Mouse (Mus musculus): ENCODE measurements at regions not wholly inside any gene's neighbourhood (a gene's known extent, or its start where the extent isn't known, plus 50 kb on each side); places are given as distances from the start of the nearest gene placed in this dataset.
A peak's percentile ranks its signal among the peaks of the same experiment; 100 is the strongest.
"Not testable (repeated sequence)": the region's sequence is repeated elsewhere in the genome, so short reads cannot be mapped to it uniquely, and the experiment has no call there.

GRCm38 (mm10) chr17:4581851-4582250, 412.3 kb upstream of the Arid1b start:
- DNase-seq, result no peak

- peak; percentile 29 for DNase-seq
Measured at GRCm38 (mm10) chr17:4610481-4610880, 383.7 kb upstream of the Arid1b start.

- no peak for DNase-seq
Measured at GRCm38 (mm10) chr17:4610993-4611392, 383.1 kb upstream of the Arid1b start.

GRCm38 (mm10) chr17:4611711-4612110, 382.4 kb upstream of the Arid1b start:
- peak; percentile 9 for DNase-seq

GRCm38 (mm10) chr17:4612136-4612535, 382.0 kb upstream of the Arid1b start:
- DNase-seq, result no peak

GRCm38 (mm10) chr17:4612741-4613140, 381.4 kb upstream of the Arid1b start:
- DNase-seq, result peak; percentile 18

DNA sequence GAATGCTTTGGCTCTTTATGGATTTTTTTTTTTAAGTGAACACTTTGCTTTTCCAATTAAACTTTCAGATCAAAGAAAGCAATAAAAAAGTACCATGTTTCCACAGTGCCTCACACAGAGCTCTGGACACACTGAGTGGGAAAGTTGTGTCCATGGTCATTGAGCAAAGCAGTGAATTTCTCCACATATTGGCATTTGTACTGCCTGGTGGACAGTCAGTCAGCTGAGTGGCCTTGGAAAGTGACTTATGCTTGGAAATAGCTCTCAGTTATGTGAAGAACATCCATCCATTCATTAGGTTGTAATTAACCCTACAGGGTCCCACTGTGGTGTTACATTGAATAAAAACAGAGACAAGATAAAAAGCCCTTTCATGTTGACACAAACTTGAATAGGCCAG, 373.8 kb upstream of the Arid1b start:
- no peak for DNase-seq

- DNase-seq, result not testable (repeated sequence)
Measured at GRCm38 (mm10) chr17:4626126-4626525, 368.0 kb upstream of the Arid1b start.

GRCm38 (mm10) chr17:4627542-4627941, 366.6 kb upstream of the Arid1b start:
- DNase-seq, result no peak

GRCm38 (mm10) chr17:4631122-4631521, 363.0 kb upstream of the Arid1b start:
- DNase-seq, result peak; percentile 35

DNA sequence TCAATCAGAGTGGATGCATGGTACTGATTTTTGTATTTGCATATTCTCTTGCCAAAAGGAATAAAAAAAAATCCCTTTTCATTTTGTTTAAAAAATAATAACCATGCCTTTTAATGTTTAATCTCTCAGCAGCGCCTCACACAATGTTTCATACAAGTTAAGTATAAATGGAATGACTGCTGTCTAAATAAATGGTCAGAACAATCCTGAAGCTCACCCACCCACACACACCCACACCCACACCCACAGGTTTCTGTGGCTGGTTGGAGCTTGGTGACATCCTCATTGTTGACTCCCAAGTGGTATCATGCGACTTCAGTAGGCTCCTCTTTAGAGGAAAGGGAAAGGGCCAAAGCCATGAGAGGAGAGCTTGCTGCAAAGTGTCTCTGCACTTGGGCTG, 361.6 kb upstream of the Arid1b start:
- DNase-seq, result peak; percentile 68

DNA sequence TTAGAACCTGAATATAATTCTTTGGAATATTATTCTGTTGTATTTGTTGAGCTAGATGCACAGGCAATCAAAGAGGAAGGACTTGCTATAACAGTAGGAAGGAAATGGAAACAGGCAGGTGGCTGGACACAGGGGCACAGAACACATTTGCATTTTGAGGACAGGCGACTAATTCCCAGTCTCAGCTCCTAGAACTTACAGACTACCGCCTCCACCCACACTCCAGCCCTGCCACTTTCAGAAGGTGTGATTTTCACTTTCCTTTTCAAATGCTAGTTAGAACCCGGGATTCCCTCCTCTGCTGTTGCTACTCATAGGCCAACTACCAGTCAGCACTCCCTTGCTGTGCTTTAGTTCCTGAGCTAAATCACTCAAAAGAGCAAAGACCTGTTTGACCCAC, 360.4 kb upstream of the Arid1b start:
- no peak for DNase-seq

GRCm38 (mm10) chr17:4636796-4637353, 357.3 kb upstream of the Arid1b start:
- no peak for DNase-seq

- peak; percentile 55 for DNase-seq
Measured at GRCm38 (mm10) chr17:4639531-4639930, 354.6 kb upstream of the Arid1b start.

DNA sequence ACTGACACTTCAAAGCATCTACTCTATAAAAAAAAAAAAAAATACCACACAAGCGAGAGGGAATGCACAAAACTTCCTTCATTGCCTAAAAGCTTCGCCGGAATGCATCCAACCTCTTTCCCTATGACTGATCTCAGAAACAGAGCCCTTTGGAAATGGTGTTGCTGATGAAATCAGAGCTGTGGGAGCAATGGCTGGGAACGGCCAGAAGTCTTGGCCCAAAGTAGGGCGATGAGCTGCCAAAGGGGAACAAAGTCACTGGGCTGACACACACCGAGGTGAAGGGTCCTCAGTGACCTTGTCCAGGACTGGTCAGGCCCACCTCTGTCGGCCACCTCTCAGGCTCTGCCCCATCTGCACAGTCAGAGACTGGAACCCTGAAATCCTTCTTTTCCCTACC, 353.6 kb upstream of the Arid1b start:
- DNase-seq, result peak; percentile 23

GRCm38 (mm10) chr17:4641166-4641565, 353.0 kb upstream of the Arid1b start:
- DNase-seq, result no peak

GRCm38 (mm10) chr17:4642046-4642445, 352.1 kb upstream of the Arid1b start:
- no peak for DNase-seq

GRCm38 (mm10) chr17:4643343-4643742, 350.8 kb upstream of the Arid1b start:
- no peak for DNase-seq

GRCm38 (mm10) chr17:4648603-4649002, 345.5 kb upstream of the Arid1b start:
- DNase-seq, result peak; percentile 76

DNA sequence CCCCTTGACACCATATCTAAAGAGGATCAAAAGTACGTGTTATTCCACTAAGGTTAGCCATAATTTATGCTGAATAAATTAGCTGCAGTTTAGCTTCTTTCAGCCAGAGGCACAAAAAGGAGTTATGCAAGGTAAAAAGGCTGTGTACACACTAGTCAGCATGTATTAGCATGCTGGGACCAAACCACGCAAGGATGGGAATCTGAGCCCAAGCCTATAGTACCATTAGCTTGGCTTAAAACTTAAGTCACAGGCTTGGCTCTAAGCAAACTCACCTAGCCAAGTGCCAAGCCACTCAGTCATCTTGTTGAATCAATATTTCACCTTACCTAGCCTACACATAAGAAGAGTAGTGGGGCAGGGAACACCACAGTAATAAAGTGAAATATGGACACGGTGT, 339.9 kb upstream of the Arid1b start:
- DNase-seq, result no peak

- DNase-seq, result no peak
Measured at GRCm38 (mm10) chr17:4661996-4662395, 332.1 kb upstream of the Arid1b start.

DNA sequence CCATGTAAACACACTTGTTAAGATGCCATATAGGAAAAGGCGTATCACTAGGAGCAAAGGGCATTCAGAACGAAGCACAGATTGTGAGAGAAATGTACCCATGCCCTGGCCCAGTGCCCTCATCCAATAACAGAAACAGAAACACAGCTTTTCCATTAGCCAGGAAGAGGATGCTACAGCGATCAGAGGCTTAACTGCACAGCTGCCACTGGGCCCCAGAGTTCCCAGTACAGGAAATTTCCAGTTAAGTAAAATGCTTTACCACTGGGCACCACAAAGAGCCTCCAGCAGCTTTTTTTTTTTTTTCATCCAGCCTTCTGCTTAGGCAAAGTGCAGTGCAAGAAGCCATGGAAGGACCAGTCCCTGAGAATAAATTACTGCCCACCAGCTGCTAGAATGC, 325.6 kb upstream of the Arid1b start:
- no peak for DNase-seq

DNA sequence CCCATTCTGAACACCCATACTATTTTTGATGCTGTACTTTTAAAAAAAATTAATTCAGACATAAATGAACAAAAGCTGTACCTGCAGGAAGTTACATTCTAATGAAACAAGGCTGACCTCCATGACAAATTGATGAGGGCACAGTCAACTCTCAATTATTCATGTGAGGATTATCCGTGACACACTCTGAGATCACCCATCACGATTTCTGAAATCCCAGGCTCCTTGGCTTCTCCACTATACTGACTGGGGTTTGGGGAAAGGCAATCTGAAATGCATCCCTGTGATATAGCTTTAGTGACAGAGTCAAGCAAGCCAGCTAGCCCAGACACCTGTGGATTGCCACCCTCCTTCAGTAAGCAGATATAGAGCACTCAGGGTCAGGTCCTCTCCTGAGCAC, 320.9 kb upstream of the Arid1b start:
- no peak for DNase-seq

GRCm38 (mm10) chr17:4706421-4706820, 287.7 kb upstream of the Arid1b start:
- DNase-seq, result no peak

DNA sequence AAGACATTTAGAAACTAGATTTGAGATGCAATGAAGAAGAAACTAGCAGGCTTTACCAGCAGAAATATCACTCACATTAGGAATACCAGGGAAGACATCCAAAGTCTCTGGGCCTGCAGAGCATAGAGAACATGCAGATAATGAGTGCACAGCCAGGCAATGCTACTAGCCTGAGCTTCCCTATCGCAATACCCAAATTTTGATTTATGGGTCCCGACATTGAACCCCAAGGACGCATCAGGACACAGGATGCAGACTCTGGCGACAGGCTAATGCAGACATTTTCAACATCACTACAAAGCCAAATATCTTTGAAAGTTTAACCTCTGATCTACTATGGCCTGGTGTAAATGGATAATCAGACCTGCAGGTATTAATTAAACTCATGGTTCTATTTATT, 273.1 kb upstream of the Arid1b start:
- peak; percentile 13 for DNase-seq

DNA sequence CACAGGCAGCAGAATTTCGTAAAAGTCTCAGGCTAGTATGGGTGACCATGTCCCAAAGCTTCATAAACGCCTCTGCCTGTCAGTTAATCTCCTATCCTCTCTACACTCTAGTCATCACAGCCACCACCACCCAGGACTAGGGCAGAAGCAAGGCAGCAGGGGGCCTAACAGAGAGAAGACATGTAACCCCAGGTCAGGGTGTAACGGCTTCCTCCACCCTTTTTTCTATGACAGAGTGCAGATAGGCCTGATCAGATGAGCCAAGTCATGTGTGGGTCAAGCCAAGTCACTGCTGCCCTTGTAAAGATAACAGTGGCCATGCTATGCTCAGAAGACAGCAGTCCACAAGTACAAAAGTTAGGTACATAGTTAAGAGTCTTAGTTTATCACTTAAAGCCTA, 270.1 kb upstream of the Arid1b start:
- DNase-seq, result no peak

All from kidney, adult 9 months (tissue).